Mouse (Mus musculus) C2C12 (cell line): ENCODE measurements around the gene Schip1. TPM values are rescaled to one million over a fixed set of nuclear protein-coding genes. Genes with fewer than 3 reads are reported as not detected.

Experiments used
- H3K27me3 ChIP-seq: one replicate; pipeline ENCODE4 v1.6.1; 2011; ENCODE audit not compliant: control insufficient read depth, insufficient read depth, insufficient read length
- H3K36me3 ChIP-seq: one replicate; pipeline ENCODE4 v1.6.1; 2011; ENCODE audit not compliant: control insufficient read depth, insufficient read depth
- H3K4me3 ChIP-seq: one replicate; pipeline ENCODE4 v1.5.1; 2011; ENCODE audit warnings: mild to moderate bottlenecking, control low read depth; ENCODE audit not compliant: poor library complexity, insufficient read depth, severe bottlenecking
- H3K79me2 ChIP-seq: one replicate; pipeline ENCODE4 v1.6.1; 2011; ENCODE audit not compliant: control insufficient read depth, insufficient read depth
- H3K79me3 ChIP-seq: one replicate; pipeline ENCODE4 v1.6.1; 2011; ENCODE audit warnings: low read depth, control low read depth
- H3ac ChIP-seq: one replicate; pipeline ENCODE3; 2011; ENCODE audit warnings: low read depth; ENCODE audit not compliant: control insufficient read depth, insufficient read length
- CEBPB ChIP-seq: IDR thresholded peaks from one replicate; pipeline ENCODE4 v1.6.1; 2011; ENCODE audit warnings: low read depth, mild to moderate bottlenecking, control low read depth, moderate library complexity
- CTCF ChIP-seq: IDR thresholded peaks from one replicate; pipeline ENCODE4 v1.5.1; 2011; ENCODE audit not compliant: control insufficient read depth, insufficient read depth, insufficient read length
- FOSL1 ChIP-seq: IDR thresholded peaks from one replicate; pipeline ENCODE4 v1.8.0; 2011; ENCODE audit warnings: mild to moderate bottlenecking, low read length; ENCODE audit not compliant: poor library complexity, insufficient read depth, severe bottlenecking
- MAX ChIP-seq: IDR thresholded peaks from one replicate; pipeline ENCODE4 v1.6.1; 2011; ENCODE audit warnings: mild to moderate bottlenecking, control low read depth
- MYOD1 ChIP-seq: IDR thresholded peaks from one replicate; pipeline ENCODE4 v1.6.1; 2011; ENCODE audit warnings: low read depth; ENCODE audit not compliant: control insufficient read depth, insufficient read length
- MYOG ChIP-seq: IDR thresholded peaks from one replicate; pipeline ENCODE4 v1.6.1; 2011; ENCODE audit not compliant: control insufficient read depth, insufficient read length; ENCODE audit errors: extremely low read depth
- USF1 ChIP-seq: IDR thresholded peaks from one replicate; pipeline ENCODE4 v1.6.1; 2011; ENCODE audit warnings: low read depth, mild to moderate bottlenecking, control low read depth, moderate library complexity
- polyA plus RNA-seq: library from polyadenylated mRNA; unstranded; fragments of >200 nt; fragmentation: generic; extraction: Trizol; gene quantifications from one replicate; pipeline ENCODE4 v1.2.1, GENCODE M21; 2012; ENCODE audit warnings: missing spikeins

The Schip1 gene
- polyA plus RNA-seq, 1 experiment = 28.6 TPM

GRCm38 (mm10) chr3:68045475-68046416, 18.9 kb upstream of the Schip1 start:
- no peak overlapping the region for H3ac ChIP-seq
- H3K79me3 ChIP-seq = no peaks in the 10 kb centered on the region
- TF ChIP-seq MYOD1 (no peak), CTCF (peak; percentile 14)
- no peaks in the 10 kb centered on the region for H3K79me2 ChIP-seq
- peaks cover 5% of the 10 kb centered on the region for H3K27me3 ChIP-seq
- no peak overlapping the region for H3K4me3 ChIP-seq
- no peaks in the 10 kb centered on the region for H3K36me3 ChIP-seq

DNA sequence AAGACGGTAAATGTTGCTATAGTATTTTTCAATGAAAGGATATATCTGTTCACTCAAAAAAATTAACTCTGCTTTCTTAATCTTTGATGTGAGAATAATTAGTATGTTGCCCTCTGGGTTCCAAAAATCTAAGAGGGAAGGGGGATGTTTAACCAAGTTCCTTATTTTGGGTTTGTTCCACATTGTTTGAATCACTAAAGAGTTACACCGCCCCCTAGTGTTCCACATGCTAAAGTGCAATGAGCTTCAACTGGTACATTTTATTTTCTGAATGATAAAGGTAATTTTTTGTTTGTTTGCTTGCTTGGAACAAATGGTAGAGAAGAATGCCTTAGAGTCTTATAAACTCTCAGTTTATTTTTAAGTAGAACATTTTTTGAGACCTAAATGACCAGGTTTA, 11.1 kb upstream of the Schip1 start:
- TF ChIP-seq MYOG (no peak), USF1 (no peak), CEBPB (no peak), MAX (no peak), FOSL1 (no peak), CTCF (no peak), MYOD1 (no peak)
- Histone ChIP-seq H3K36me3 (no peaks in the 10 kb centered on the region), H3K79me2 (no peaks in the 10 kb centered on the region), H3K27me3 (peaks cover 5% of the 10 kb centered on the region), H3K79me3 (no peaks in the 10 kb centered on the region), H3K4me3 (no peak overlapping the region), H3ac (no peak overlapping the region)

- H3K79me2 ChIP-seq = no peaks in the 10 kb centered on the region
- H3K4me3 ChIP-seq = no peak overlapping the region
- no peak for TF ChIP-seq CTCF
- no peak for TF ChIP-seq USF1
- TF ChIP-seq CEBPB = no peak
These were observed 9.5 kb upstream of the Schip1 start for GRCm38 (mm10) chr3:68055071-68055470.

DNA sequence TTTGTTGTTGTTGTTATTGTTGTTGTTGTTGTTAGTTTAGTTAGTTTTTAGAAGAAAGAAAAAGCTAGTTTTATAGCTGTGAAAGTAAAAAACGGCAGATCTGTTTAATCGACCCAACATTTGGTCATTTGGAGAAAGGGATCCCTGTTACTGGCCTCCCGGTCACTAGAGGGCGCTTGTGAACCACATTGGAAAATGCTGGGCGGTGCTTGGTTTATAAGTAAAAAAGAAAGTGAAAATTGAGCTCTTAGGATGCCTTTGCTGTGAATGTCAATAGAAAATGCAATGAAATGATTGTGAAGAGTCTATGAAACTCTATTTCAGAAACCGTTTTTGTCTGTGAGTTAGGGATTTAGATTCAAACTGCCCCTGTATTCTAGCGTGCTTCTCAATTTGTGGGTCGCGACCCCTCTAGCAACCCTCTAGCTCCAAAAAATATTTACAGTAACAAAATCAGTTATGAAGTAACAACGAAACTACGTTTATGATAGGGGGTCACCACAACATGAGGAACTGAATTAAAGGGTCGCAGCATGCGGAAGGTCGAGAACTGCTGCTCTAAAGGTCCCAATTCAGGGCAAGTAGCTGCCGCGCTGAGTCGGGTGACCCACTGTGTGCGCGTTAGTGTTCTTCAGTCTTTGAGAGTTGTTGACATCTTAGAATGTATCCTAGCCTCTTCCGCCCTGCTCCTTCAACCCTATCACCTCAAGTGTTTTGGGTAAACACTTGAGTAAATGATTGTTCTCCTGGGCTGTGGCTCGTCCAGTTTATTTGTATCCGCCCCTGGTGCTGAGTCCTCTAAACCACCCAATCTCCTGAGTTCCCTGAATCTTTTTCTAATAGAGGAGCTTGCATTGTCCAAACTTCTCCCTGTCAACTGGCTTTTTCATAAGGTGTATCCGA, 8.0 kb upstream of the Schip1 start:
- peak overlapping the region; percentile 21 for H3K4me3 ChIP-seq
- no peaks in the 10 kb centered on the region for H3K79me3 ChIP-seq
- H3K27me3 ChIP-seq = peaks cover 1% of the 10 kb centered on the region
- no peaks in the 10 kb centered on the region for H3K79me2 ChIP-seq
- H3ac ChIP-seq = no peak overlapping the region
- no peak for TF ChIP-seq CTCF
- no peak for TF ChIP-seq MYOD1
- TF ChIP-seq USF1 = no peak
- no peak for TF ChIP-seq FOSL1
- TF ChIP-seq MAX = no peak
- TF ChIP-seq CEBPB = no peak
- no peak for TF ChIP-seq MYOG
- H3K36me3 ChIP-seq = no peaks in the 10 kb centered on the region

More at GRCm38 (mm10) chr3:68055071-68055470, 9.5 kb upstream of the Schip1 start:
- Histone ChIP-seq H3ac (peak overlapping the region; percentile 30), H3K27me3 (no peaks in the 10 kb centered on the region), H3K79me3 (no peaks in the 10 kb centered on the region), H3K36me3 (no peaks in the 10 kb centered on the region)

DNA sequence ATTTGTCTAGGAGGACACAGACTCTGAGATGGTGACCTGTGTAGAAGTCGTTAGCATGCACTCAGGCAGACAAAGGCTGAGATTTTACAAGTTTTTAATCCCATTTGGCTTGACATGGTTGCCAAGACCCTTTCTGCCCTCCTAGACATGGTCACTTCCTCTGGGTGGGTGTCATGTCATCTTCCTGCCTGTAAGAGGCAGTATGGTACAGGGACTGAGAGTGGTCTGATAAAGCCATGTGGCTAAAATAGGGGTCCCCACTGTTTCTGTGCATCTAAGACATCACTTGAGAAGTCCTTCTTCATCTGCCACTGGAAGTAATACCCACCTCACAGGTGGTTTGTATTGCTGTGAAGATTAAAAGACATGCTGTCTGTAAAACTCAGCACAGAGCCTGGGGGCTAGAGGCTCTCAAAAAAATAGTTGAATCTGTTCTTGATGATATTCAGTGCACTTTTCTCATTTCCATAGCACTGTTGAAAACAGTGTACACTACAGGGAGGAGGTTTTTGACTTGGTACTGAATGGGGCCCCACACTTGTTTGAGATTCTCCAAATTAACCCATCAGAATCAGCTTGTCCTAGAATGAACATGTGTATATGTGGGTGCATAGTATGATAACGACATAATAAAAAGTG, 5.3 kb upstream of the Schip1 start:
- Histone ChIP-seq H3K36me3 (no peaks in the 10 kb centered on the region), H3K4me3 (no peak overlapping the region), H3ac (no peak overlapping the region), H3K79me2 (no peaks in the 10 kb centered on the region), H3K79me3 (no peaks in the 10 kb centered on the region), H3K27me3 (peaks cover 3% of the 10 kb centered on the region)
- TF ChIP-seq FOSL1 (no peak), USF1 (no peak), CEBPB (no peak), MYOD1 (no peak), CTCF (no peak), MAX (no peak), MYOG (no peak)
